Mouse (Mus musculus): Measurements from ENCODE around the gene Srsf2. TPM values are rescaled to one million over a fixed set of nuclear protein-coding genes. Genes with fewer than 3 reads are reported as not detected.
"Not testable (repeated sequence)": the region's sequence is repeated elsewhere in the genome, so short reads cannot be mapped to it uniquely, and the experiment has no call there.

The Srsf2 gene
- total RNA-seq, 2 experiments from 2014 or later: 137 to 155 TPM

DNA sequence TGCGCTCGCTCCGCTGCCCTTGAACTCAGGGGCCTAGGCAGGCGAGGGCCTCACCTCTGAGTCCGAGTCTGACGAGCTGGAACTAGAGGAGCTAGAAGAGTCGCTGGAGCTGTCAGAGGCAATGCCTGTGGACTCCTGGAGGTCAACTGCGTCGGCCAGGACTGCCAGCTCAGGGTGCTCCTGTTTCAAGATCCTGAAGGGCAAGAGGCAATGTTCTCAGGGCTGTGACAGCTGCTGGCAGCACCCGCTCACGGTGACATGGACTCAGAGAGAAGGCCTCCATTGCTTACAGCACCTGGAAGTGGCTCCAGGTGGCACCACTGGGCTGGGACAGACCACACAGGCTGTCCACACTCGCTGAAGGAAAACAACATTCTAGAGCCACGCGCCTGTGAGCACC, 14.0 kb downstream of the Srsf2 start:
- DNase-seq (ENCODE audit: low spot score in 2 of 2): no peak
- intact Hi-C loops (cut with DNase I): no loop called here

DNA sequence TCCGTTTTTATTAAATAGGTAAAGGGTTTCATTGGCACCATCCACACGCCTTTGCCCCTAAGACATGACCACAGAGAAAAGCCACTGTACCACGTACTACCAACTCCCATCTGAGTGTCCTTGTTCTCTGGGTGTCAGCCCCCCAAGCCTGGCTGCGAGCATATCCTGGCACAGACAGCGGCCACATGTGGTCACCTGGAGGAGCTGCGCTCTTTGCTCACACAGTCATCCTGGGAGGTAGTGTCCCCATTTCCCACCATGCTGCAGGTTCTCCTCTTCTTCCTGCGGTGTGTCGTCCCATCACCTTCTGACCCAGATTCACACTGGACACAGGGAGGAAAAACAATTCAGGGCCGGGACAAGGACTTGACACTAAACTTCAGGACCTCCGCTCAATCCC, 15.5 kb downstream of the Srsf2 start:
- intact Hi-C loops (cut with DNase I): no loop called here
- DNase-seq (ENCODE audit: low spot score in 2 of 2): no peak

DNA sequence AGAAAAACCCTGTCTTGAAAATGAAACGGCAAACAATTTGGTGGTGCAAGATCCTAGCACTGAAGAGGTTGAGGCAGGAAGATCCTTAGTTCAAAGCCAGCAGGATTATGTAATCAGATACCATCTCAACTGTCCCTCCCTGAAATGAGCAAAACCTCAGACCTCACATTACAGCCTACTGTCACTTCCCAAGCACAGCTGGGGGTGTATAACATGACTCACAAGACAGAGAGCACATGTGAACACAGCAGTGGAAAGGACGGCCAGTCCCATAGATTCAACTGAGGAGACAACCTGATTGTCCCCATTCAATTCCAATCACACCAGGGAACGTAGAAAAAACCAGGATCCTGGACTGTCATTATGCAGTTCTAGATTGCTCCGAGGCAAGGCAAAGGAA, 16.6 kb downstream of the Srsf2 start:
- DNase-seq (ENCODE audit: low spot score in 2 of 2): no peak
- intact Hi-C loops (cut with DNase I): no loop called here

DNA sequence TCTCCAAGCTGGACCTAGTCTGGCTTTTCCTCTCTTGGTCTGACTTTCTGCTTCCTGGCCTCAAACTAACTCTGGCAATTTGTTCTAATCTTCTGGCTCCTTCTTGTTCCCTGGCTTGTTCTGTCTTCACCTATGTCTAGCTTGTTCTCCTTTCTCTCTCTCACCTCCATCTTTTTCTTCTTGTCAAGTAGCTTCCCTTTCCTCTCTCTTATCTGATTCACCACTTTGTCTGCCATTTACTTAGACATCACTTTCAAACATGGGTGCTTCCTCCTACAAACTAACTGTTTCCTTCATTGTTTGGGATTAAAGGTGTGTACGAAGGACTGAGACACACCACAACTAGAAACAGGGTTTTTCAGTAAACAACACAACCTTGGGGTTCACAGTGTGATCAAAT, 17.9 kb downstream of the Srsf2 start:
- no peak for DNase-seq (ENCODE audit: low spot score in 2 of 2)
- intact Hi-C loops (cut with DNase I): no loop called here

DNA sequence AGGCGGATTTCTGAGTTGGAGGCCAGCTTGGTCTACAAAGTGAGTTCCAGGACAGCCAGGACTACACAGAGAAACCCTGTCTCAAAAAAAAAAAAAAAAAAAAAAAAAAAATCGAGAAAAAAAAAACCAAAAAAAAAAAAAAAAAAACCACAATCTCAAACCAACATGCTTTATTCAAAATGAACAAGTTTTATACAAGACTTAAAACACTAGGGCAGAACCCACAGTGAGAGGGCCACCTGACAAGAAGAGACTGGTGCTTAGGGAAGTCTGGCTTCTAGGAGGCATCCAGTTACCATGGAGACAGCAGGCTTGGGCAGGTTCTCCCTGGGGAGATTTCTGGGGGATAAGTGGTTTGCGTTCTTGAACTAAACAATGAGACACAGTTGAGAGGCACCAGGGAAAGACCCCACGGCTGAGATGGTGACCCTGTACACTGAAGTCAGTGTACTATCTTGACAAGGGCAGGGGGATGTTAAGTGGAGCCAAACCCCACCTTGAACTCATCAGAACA, 20.7 kb downstream of the Srsf2 start:
- DNase-seq (ENCODE audit: low spot score in 2 of 2): no peak
- intact Hi-C loops (cut with DNase I): no loop called here

DNA sequence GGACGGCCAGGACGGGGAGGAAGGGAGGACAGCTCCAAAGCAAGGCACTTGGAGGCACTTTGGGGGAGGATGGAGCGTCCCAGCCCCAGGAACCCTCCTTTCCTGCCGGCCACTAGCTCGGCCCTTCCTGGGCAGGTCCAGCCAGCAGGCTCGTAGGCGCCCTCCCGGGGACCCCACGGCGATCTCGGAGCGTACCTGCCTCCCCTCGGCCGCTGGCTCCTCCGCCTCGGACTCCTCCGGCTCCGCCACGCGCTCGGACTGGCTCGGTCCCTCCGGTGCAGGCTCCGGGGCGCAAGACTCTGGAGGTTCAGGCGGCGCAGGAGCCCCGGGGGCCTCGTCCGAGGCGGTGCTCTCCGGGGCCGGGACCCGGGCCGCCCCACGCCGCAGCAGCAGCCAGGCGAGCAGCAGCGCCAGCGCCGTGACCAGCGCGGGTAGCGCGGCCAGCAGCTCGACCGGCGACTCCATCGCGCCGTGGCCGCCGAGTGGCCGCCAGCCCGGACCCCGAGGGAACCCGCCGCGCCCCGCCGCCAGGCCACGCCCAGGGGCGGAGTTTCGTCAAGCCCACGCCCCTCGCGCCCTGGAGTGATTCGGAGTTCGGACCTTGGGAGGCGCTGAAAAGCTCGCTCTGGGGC, 25.2 kb downstream of the Srsf2 start, which contains the start of gene Mxra7:
Gene Mxra7 (minus strand): TSS at position 513 of the 632 bp plus-strand sequence.
- DNase-seq (ENCODE audit: low spot score in 2 of 2): peak; percentile 61 to 65
- intact Hi-C loops (cut with DNase I): no loop called here

DNA sequence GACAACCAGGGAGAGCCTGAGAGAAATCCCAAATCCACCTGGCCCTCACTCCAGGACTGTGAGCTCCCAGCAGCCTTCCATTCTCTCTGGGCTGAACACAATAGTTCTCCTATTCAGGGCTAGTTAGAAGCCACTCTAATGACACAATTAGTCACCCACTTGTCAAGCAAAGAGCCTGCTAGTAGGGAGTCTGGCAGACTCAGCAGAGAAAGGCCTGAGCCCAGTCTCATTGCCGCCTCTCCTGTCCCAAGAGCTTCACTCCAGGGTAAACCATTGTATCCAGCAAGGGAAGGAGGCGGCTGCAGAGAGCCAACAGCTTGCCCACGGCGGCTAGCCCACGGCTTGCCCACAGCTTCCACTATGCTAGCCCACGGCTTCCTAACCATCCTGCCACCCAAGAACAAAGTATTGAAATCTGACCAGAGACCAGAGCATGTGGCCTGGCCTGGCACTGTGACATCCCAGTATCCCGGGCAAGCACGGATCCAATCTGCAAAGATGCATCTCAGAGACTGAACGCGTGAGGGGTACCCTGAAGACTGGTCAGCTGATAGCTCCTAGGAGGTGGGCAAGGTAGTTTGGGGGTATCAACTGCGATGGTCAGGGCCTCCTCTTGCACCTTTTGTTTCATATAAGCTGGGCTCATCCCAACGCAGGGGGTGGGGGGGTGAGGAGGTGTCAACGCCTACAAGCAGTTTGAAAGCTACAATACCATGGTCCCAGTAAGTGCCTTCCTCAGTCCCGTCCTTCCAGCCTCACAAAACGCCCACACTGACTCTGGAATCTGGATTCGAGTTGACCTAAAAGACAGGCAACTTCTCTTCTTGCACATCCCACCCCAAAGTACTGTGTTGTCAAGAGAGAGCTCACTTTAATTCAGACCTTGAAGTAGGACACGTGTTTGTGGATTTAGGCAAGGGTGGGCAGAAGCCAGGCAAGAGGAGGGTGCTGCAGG, 26.1 kb downstream of the Srsf2 start:
- intact Hi-C loops (cut with DNase I): no loop called here
- no peak for DNase-seq (ENCODE audit: low spot score in 2 of 2)

DNA sequence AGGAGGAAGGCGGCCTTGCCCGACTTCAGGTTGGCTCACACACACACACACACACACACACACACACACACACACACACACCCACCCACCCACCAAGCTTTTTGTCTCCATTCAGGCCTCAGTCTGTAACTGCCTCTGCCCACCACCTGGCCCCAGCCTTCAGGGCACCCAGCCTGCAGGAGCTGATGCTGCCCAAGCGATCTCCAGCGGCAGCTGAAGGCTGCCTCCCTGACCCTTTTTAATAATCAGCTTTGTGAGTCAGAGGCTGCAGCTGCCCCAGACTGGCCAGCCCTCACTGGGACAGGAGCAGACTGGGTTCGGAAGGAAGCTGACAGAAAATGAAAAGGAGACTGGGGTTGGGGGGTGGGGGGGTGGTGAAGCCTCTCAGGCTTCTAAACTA, 27.7 kb downstream of the Srsf2 start:
- no peak for DNase-seq (ENCODE audit: low spot score in 2 of 2)
- intact Hi-C loops (cut with DNase I): no loop called here

DNA sequence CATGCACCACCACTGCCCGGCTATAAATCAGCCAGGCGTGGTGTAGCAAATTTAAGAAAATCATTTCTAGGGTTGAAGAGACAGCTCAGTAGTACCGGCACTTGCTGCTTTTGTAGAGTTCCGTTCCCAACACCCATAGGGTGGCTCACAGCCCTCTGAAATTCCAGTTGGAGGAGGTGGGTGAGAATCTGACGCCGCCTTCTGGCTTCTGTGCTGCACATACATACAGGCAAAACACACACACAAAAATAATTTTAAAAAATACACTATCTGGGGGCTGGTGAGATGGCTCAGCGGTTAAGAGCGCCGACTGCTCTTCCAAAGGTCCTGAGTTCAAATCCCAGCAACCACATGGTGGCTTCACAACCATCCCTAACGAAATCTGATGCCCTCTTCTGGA, 29.0 kb downstream of the Srsf2 start:
- peak in 1 of 2 experiments; percentile 43 for DNase-seq (ENCODE audit: low spot score in 2 of 2)
- intact Hi-C loops (cut with DNase I): not testable (repeated sequence)

DNA sequence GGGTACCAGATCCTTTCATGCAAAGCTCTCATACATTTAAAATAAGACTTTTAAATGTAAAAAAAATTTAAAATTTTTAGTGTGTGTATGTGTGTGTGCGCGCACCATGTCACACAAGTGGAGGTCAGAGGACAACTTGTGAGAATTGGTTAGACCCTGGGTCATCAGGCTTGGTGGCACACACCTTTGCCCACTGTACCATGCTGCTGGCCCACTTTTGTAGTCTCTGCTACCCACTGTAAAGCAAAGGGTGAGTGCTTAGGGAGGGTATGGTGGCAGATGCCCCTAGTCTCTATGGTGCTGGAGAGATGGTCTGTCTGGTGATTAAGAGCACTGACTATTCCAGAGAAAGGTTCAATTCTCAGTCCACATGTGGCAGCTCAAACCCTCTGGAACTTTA, 29.6 kb downstream of the Srsf2 start:
- no peak for DNase-seq (ENCODE audit: low spot score in 2 of 2)
- intact Hi-C loops (cut with DNase I): no loop called here

DNA sequence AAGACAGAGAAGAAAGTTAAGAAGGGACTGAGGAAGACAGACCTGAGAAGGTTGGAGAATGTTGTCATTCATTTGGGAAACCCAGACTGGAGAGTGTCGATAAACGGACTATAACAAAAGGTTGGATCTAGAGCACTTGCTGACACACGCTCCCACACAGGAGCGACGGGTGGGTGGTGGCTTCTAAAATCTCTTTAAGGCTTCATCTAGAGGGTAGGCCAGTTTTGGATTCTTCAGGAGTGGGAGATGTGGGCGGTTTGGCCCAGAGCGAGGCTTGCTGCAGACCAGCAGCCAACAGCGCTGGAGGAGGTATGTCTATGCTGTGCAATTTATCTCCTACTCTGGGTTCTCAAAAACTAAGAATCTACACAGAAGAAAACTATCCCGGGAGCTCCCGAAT, 30.3 kb downstream of the Srsf2 start:
- intact Hi-C loops (cut with DNase I): no loop called here

DNA sequence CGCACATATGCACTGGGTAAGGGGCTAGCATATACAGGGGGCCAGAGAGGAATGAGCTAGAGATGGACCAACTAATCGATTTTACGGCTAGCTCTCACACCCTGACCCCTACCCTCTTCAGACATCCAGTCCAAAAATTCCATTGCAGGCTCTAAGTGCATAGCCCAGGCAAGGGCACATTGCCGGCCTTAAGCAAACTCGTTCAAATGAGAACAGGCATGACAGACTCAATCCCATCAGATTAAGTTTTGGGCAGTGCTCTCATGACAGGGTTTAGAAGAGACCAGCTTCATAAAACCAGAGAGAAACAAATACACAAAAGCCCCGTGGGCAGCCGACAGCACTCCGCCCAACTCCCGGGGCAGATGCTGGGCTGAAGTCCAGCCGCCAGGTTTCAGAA, 30.7 kb downstream of the Srsf2 start:
- intact Hi-C loops (cut with DNase I): no loop called here
- DNase-seq (ENCODE audit: low spot score in 2 of 2): no peak

More for the DNA sequence above, 30.3 kb downstream of the Srsf2 start:
- DNase-seq (ENCODE audit: low spot score in 2 of 2): peak; percentile 23 to 45

DNA sequence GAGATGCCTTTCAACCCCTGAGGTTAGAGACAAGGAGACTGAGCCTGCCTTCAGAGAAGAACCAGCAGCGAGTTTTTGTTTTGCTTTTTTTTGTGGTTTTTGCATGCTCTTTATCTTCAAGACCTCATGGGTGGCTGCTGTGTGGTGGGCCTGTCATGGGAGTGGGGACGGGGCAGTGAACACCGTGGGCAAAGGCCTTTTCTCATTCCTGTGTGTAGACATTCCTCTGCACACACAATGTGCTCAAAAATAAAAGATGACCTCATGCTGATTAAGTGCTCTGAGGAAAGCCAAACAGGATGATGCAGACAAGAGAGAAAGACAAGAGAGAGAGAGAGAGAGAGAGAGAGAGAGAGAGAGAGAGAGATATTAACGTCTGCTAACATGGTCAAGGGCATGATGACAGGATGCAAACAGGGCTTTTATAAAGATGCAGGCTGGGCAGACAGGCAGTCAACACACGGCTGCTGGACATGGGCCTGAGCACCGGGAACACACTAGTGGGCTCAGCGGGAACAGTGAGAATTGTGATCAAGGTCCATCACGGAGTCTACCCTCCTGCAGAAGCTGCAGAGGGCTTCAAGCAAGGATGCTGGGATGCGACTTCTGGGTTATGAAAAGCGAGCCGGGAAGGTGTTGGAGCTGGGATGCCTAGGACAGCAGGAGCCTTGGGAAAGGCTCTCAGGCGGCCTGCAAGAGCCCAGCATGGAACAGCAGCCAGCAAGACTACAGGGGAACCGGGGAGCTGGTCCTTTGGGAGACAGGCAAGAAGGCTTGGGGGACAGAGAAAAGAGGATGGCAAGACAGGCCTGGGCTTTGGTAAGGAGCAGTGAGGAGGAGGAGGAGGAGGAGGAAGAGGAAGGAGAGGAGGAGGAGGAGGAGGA, 31.6 kb downstream of the Srsf2 start:
- intact Hi-C loops (cut with DNase I): no loop called here
- no peak for DNase-seq (ENCODE audit: low spot score in 2 of 2)

DNA sequence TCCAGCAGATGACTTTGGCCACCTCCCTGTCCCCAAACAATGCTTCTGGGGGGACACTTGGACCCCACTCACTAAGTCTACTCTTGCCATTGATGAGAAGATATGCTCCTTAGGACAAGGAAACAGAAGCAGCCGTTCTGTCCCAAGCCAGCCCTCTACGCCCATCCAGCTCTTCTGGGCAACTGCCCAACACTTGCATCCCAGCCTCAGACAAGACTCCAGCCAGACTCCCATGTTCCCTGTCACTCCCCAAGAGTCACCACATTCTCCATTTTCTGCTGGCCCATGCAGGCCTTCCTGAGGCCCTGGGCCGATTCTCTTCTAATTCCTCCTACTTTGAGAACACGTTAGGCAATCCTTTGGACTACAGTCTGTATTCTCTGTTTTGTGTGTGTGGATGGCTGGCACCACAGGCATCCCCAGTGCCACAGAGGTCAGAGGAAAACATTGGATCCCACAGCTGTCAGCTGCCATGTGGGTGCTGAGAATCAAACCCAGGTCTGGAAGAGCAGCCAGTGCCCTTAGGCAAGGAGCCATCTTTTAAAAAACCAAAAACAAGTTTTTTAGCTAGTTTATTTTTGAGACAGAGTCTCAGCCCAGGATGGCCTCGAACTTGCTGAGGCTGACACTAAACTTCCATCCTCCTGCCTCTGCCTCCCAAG, 32.8 kb downstream of the Srsf2 start:
- DNase-seq (ENCODE audit: low spot score in 2 of 2): no peak
- intact Hi-C loops (cut with DNase I): no loop called here

DNA sequence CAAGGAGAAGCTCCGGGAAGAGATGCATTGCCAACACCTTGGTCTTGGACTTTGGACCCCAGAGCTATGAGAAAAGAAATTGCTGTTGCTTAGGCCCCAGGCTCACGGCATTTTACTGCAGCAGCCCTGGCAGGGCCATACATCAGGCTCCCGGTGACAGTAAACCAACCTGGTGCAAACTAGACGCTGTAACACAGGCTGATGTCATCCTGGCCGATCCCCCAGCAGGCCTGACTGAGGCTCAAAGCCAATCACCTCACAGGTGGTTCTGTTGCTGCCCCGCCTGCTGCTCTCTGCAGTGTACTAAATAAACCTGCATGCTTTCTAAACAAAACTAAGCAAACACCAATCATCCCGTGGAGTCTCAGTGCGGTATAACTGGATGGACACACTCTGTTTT, 34.2 kb downstream of the Srsf2 start:
- intact Hi-C loops (cut with DNase I): no loop called here
- no peak for DNase-seq (ENCODE audit: low spot score in 2 of 2)

DNA sequence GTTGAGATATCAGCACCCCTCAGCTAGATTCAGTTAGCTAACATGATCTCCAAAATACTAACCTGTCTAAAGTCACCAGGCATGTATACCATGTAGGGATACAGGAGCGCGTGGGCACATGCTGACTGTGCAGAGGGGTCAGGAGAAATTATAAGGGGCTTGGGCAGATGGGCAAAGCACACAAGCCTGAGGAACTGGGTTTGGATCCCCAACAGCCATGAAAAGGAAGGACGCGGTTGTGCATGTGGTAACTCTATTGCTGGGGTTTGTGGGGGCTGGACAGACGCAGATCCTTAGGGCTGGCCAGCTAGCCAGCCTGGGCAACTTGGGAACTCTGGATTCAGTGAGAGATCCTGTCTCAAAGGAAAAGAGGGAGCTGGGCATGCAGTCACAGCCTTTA, 35.3 kb downstream of the Srsf2 start:
- intact Hi-C loops (cut with DNase I): no loop called here
- no peak for DNase-seq (ENCODE audit: low spot score in 2 of 2)

DNA sequence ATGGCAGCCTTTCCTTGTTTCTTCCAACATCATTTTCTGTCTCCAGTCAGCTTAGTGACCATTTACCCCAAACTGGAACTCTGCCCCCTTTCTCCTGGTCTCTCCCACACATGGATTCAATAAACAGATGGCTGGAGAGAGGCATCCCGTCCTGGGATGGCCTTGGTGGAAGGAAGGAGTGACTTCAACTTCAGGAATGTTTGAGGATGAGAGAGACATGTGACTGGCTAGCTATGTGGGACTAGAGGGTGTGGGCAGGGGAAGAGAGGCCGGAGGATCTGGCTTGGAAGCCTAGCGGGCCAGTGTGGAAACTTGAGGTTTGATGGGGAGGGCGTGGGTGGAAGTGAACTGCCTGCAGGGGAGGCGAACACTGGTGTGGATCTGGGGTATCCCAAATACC, 36.1 kb downstream of the Srsf2 start:
- no peak for DNase-seq (ENCODE audit: low spot score in 2 of 2)
- intact Hi-C loops (cut with DNase I): no loop called here

DNA sequence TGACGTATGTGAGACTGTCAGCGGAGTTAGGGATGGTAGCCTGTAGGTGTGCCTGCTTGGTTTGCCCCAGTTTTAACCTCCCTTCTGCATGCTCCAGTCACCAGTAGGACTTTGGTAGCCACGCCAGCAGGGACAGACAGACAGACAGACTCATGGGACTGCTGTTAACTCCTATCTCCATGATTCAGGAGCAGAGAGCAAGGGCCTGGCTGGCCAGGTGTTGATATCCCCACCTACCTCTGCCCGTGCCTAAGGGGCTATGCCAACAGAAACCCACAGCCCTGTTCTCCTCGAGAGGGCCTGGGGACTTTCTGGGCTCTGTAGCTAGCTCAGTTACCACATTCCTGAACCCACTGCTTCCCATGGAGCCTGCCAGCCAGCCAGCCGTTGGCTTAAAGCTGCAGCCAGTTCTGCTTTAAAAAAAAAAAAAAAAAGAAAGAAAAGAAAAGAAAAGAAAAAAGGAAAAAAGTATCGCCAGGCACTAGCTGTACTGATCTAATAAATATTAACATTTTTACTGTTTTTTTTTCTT, 37.9 kb downstream of the Srsf2 start:
- DNase-seq (ENCODE audit: low spot score in 2 of 2): no peak
- intact Hi-C loops (cut with DNase I): no loop called here
